Mouse (Mus musculus): ENCODE measurements around the gene Porcn.

Gene Porcn

DNA sequence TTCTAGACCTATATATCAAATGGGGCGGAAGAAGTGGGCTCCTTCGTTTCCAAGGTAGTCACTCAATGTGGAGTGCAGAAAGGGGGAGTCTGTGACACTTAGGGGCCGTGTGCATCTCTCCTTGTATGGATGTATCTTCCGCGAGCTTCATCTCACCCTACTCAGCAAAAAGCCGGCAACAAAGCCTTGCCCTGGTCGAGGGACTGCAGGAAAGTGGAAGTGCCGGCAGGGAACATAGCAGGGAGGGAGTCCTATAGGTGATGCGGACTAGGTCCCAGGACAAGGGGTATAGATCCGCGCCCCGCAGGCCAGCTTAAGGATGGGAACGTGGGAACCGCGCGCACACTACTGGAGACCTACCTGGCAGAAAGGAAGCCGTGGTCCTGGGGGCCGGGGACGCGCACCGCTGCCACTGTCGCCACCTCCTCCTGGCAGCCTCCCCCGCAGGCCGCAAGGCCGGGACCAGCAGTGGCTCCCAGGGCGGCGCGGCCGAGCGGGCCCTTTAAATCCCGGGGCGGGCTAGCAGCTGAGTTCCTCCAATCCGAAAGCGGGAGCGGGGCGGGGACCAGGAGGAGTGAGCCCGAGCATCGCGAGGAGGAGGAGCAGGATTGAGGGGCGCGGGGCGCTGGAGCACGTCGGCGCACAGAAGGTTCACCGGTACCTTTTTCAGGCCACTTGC is at the start of gene Porcn:
TSS of gene Porcn (minus strand) at position 511 of the 679 bp plus-strand sequence.
- peak; percentile 59 for DNase-seq (ENCODE audit: low spot score)

DNA sequence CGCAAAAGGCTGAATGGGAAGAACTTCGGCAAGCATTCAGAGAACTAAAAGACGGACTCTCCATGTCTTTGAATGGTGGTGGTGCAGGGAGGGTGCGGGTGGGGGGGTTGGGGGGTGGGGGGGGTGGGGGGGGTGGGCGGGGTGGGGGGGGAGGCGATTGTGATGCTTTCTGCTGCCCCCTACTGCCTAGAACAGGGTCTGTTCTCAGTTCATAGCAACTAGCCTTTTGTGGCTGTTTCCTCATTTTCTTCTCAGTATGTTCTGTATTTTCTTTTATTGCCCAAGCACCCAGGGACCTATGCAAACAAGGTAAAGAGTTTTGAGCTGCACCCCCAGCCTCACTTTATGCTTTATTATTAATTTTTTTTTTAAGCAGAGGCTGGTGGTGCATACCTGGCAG is 49.5 kb upstream of the Porcn start:
- DNase-seq (ENCODE audit: low spot score) = no peak

DNA sequence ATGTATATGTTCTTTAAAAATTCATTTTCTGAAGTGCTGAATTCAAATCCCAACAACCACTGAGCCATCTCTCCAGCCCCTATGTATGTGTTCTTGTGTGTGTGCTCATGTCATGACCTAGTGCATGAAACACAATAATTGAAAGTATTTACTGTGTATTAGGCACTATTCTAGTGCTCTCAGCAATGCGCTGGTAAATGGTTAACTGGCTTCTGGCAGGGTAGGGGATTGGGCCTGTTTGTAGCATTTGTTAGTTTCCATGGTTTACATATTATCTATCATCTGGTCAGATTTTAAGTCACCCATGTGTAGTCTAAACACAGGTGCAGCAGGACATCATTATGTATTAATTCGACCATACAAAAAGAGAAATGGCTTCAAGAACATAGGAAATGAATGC is 47.4 kb upstream of the Porcn start:
- no peak for DNase-seq (ENCODE audit: low spot score)

DNA sequence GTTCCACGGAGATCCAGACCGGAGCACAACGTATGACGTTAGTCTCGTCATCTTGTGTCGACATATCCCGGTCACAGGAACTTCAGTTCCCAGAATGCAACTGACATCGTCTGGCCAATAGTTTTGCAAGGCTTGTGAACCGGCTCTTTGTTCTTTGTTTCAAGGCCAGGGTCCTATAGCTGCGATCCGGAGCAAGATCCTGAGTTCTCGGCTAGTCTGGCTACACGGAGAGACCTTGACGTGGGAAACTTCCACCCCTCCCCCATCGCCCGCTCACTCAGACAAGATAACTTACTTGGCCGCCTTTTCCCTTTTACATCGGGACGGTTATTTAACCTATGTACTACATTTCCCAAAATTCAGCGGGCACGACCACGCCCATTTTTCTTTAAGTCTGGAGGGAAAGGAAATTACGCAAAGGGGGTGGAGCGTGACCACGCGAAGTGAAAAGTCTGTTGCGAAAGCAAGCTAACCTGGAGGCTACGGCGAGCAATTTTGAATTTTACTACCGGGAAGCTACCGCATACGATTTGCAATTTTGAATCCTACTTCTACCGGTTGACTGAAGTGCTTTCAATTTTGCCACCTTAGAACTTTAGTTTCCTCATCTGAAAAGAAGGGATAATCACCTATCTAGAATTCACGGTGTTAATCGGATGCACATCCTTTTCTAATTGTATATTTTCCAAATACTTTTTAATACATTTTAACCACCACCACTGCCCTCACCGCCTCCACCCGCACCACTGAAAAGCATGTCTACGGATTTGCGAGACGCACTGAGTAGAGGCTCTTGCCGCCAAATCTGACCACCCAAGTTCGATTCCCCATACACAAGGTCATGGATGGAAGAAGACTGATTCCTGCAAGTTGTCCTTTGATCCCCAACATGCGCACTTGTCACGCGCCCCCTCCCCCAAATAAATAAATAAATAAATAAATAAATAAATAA is 46.3 kb upstream of the Porcn start, which contains the start of gene Ftsj1:
TSS of gene Ftsj1 (minus strand) at position 73 of the 952 bp plus-strand sequence.
- peak; percentile 84 for DNase-seq (ENCODE audit: low spot score)

DNA sequence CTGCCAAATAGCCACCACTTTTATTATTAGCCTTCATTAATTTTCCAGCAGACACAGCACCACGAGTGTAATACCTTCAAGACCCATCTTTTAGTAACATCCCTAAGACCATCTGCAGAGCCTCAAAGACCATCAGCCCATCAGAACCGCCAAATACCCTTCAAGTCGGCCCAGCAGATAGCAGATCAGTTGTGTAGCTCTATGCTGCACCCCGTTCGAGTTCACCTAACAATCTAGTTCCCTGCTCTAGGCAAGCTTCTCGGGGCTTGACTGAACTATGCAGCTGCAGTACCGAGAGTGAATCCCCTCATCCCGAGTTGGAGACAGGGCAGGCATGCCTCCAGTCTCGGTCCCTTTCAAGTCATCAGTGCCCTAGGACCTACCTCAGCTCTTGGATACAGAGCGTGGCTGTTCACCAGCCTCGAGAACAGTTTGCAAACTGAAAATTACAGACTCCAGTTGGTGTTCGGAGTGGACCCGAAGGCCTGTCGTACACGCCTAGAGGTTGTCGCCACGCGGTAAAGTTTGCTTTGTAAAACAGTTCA is 45.5 kb upstream of the Porcn start:
- DNase-seq (ENCODE audit: low spot score) = no peak

DNA sequence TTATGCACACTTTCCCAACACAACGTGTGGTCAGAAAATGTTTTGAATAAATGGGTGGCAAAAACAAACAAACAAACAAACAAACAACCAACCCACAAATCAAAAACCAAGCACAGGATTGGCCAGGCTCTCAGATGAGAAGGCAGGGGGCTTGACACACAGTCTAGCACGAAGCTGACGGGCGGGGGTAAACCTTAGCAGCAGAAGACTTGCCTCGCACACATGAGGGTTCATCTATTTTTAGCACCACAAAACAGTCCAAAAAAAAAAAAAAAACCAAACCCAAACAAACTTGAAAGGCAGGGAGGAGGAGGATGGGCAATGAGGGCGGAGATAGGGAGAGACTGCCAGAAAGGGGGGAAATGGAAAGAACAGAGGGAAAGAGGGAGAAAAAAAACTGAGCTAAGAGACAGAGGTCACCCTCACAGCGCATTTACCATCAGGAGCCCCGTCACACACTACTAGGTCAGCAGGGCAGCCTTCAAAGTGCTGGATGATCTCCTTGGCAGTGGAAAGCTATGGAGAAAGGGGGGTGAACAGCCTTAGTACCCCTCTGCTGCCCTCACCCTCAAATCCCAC is 42.3 kb upstream of the Porcn start:
- no peak for DNase-seq (ENCODE audit: low spot score)

DNA sequence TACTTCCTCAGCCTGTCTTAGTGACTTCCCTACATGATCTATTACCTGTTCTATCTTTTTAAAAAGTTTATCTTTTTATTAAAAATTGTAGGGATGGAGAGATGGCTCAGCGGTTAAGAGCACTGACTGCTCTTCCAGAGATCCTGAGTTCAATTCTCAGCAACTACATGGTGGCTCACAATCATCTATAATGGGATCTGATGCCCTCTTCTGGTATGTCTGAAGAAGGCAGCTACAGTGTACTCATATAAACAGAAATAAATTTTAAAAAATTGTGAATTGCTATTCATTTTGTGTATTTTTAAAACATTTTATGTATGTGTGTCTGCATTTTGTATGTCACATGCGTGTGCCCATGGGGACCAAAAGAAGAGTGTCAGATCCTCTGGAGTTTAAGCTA is 41.4 kb upstream of the Porcn start:
- DNase-seq (ENCODE audit: low spot score) = no peak

DNA sequence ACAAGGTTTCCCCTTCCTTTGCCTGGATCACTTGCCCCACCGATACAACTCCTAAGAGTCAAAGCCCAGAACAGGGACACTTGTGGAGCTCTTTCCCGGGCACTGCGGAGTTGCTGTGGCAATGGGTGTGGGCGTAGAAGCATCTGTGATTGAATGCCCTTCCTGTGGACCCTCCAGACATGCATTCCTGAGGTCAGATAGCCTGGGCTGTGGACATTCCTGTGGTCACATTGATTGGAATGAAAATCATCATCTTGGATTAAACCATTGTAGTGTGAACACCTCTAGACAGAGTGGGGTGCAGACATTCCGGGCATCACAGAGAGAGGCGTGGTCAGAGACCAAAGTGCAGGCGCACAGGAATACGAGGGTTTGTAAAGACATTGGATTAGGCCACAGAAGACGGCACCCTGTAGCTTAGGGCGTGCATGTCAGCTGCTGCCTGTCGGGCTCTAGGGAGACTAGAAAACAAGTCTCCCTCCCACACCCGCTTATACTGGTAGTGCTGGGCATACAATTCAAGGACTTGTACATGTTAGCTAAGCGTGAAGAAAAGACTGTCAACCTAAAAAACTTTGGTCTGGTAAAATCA is 32.6 kb upstream of the Porcn start:
- DNase-seq (ENCODE audit: low spot score) = no peak

DNA sequence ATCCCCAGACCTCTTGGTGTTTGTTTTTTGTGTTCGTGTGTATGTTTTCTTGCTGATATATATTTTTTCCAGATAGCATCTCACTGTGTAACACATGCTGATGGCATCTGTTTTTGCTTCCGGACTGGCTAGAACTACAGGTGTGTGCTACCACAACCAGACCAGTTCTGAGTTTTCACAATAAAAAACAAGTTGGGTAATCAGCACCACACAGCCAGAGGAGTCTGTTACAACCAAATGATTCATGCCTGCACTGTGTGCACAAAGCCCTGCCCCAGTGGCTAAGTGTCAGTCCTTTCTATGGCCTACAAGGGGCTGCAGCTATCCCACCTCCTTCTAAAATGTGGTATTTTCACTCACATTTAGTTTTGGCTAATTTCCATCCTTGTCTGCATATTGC is 30.4 kb upstream of the Porcn start:
- DNase-seq (ENCODE audit: low spot score) = no peak

DNA sequence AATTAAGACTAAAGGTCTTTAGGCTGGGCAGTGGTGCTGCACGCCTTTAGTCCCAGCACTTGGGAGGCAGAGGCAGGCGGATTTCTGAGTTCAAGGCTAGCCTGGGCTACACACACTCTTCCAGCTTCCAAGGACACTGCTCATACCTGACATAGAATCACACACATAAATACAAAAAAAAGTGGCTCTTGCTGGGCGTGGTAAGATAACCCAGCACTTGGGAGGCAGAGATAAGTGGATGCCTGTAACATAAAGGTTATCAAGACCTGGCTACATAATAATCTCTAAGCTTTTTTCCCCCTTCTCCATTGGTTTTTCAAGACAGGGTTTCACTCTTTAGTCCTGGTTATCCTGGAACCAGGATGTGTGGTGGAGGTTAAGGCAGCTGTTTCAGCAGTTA is 27.3 kb upstream of the Porcn start:
- DNase-seq (ENCODE audit: low spot score) = peak; percentile 14

DNA sequence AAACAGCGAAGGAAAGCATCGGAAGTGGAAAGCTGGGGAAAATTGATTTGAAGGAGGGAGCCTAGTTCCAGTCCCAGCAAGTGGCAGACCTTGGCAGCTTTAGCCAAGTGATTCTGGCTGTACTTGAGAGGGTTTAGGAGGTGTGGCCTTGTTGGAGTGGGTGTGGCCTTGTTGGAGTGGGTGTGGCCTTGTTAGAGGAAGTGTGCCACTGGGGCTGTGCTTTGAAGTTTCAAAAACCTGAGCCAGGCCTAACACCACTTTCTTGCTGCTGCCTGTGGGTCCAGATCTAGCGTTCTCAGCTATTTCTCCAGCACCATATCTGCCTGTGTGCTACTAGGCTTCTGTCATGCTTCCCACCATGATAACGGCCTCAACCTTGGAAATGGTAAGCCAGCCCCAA is 23.9 kb upstream of the Porcn start:
- DNase-seq (ENCODE audit: low spot score) = no peak

DNA sequence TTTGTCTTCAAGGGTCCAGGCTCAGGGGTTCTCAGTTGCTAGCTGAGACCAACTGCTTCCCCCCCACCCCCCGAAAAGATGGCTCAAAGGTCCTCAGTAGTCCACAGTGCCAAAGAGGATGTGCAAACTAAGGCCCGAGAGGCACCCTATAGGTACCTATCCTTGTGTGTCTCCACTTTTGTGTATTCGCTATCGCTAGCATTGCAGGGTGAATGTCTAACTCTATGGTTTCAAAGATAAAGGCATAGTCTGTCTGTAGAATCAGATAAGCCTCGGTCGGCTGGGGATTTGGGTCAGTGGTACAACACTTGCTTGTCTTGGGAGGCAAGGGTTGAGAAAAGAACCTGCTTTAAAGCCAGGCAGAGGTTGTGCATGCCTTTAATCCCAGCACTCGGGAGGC is 17.1 kb upstream of the Porcn start:
- no peak for DNase-seq (ENCODE audit: low spot score)

DNA sequence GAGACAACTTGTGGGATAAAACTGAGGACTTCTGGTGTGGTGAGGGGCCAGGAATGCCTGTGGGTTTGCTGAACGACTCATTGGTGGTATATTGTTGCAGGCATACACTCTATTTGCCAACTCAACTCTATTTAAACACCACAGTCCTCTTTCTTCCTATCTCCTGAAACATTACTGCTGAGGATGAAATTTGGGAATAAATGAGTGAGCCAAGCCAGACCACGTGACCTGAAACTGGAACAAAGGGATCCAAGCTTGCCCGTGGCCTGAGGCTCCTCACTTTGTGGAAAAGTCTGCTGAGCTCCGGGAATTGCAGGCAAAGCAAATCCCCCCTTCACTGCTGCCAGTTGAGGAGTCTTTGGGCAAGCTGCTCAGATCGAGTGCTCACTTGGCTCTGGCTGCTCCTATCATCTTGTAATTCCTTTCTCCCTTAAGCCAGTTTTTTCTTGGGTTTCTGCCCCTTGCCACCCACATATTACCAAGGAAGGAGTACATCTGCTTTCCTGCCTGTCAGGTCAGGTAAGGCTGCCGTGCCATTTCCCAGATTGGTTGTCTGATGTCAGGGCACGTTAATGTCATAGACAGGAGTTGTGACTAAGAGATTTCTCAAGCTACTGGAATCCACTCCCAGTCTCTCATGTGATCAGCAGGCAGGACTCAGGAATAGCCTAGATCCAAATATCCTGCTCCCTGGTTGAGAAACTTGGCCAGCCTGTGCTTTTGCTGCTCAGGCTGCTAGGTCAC is 16.5 kb upstream of the Porcn start:
- DNase-seq (ENCODE audit: low spot score) = no peak

DNA sequence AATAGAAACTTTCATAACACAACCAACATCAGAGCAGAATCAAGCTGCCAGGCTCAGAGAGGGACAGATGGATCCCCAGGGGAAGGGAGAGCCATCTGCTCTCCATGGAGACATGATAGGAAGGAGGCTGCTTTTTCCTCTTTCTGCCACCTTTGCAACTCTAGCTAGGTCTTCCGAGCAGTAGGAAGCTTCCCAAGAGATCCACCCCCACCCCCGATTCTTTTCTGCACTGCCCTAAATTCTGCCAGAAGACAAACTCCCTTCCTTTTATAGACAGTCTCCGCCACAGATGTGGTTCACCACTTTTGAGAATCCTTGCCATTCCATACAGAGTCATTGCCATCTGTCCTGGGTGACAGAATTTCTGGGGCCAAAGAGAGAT is 16.0 kb upstream of the Porcn start:
- DNase-seq (ENCODE audit: low spot score) = no peak

DNA sequence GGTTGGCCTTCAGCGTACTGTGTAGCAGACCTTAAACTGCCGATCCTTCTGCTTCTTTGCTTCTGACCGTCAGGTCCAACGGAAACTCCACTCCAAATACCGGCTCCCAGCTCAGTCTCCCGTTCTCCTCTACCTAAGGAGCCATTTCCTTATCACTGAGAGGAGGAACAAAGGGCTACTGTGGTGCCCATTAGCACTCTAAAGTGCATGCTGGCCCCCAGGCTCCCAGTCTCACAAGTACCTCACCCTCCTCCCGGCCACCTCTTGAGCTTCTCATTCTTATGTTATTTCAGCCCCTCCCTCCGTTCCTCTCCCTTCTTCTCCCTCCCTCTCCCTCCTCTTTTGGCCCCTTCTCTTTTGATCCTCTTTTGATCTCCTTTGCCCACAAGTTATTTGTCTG is 13.3 kb upstream of the Porcn start:
- no peak for DNase-seq (ENCODE audit: low spot score)

DNA sequence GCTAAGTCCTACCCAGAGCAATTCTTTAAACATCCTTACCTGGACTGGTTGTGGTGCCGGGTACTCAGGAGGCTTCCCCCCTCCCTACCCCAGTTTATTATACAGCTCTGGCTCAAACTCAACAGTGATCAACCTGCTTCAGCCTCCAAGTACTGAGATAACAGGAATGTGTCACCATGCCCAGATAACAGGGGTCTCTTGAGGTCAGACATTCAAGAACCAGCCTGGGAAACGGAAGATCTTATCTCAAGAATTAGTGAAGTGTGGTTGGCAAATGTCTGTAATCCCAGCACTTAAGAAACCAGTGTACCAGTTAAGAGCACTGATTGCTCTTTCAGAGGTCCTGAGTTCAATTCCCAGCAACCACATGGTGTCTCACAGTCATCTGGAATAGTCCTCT is 11.8 kb upstream of the Porcn start:
- DNase-seq (ENCODE audit: low spot score) = no peak

DNA sequence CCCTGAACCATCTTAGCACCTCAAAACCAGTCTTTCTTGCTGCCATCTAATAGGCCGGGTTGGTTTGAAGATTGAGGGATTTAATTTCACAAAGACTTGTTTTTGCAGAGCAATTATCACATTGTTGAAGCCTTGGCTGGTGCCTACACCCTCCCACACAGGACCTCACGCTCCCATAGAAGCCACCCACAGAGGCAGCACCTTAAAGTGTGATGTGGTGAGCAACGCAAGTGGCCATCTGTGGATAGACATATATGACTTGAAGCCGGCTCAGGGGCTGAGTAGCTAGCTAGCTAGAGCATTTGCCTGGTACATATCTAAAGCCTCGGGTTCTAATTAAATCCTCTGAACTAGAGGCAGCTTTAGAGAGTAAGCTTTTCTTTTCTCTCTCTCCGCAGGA is 11.1 kb upstream of the Porcn start:
- no peak for DNase-seq (ENCODE audit: low spot score)

DNA sequence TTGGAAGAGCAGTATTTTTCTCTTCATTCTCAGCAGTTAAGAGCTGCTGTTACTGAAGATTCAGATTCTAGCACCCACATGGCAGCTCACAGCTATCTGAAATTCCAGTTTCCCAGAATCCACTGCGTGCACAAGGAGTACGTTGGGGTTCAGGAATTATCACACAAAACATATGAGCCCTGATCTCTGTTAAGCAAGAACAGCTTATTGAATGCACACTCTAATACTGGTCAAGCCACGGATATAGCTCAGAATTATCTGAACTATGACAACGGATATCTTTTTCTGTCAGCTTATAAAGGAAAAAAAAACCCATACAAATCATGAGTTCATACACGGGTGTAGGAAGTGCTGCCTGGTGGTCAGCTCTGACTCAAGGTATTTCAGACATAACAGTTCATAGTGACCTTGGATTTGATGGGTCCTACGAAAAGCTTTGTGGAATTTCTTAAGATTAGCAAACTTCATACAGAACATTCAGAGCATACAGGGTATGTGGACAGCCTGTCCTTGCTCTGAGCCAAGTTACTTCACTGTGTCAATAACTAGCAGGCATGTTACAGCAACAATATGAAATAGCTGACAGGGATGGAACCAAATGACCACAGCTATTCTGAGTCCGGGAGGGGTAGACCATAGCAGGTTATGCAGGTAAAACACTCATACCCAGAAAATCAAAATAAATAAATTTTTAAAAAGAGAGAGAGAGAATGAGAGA is 5.3 kb upstream of the Porcn start:
- no peak for DNase-seq (ENCODE audit: low spot score)

DNA sequence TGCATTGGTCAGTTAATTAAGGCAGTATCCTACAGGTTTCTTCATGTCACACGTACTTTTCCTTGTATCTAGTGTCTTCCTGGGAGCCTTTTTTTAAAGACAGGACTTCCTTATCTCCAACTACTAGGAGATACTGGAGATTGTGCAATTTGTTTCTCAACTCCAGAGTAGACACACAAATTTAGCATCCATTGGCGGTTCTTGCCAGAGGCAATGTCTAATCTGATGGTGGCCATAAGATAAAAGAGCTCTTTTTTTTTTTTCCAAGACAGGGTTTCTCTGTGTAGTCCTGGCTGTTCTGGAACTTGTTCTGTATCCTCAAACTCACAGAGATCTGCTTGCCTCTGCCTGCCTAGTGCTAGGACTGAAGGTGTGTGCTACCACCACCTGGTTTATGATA is 3.4 kb upstream of the Porcn start:
- DNase-seq (ENCODE audit: low spot score) = no peak

DNA sequence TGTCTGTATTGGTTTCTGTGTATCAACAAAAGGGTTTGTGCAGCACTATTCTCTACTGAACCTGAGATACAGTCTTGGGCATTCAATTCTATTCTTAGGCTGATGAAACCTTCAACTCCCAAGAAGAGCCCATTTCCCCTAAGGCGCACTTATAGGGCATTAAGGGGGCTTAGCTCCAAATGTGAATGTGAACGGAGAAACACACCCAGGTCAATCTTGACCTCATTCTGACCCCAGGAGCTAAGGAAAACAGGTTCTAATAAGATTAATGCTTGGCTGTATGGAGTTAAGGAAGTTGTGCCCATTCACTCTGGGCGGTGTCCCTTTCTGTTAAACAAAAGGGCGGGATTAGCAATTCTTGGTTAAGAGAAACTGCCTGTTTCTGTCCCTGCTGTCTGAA is 899 bp upstream of the Porcn start:
- no peak for DNase-seq (ENCODE audit: low spot score)

DNA sequence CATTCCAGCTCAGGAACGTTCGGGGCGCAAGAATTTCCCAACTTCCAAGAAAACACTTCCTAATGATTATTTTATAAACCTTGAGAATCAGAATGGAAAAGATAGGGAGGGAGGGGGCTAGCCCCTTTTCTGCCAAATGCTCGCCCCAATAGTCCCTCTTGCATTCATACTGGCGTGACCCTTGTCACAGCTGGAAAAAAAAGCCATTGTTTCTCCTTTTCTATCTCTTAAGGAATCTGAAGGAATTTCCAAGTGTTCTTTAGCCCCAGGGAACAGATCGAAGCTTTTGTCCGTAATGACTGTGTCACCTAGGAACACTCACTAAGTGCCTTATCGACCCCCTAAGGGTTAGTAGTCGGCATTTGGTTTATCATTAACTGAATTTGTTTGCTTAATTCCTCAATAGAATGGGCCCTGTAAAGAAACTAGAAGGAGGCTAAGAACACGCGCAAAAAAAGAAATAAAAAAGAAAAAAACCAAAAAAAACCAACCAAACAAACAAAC is 421 bp upstream of the Porcn start:
- DNase-seq (ENCODE audit: low spot score) = no peak

Measured in c-Kit-positive CD71-positive TER-119-positive erythroid progenitor cells, embryonic 14.5 days (primary cell).